Mouse (Mus musculus) left cerebral cortex, adult 9 months (tissue): ENCODE measurements around the gene Adgb.
"Not testable (repeated sequence)": the region's sequence is repeated elsewhere in the genome, so short reads cannot be mapped to it uniquely, and the experiment has no call there.

Experiments used
- DNase-seq, 2 experiments: peaks; one replicate each; pipeline ENCODE4 v3.0.0; 2022; ENCODE audit warnings: low spot score in 2 of 2

Adgb gene

GRCm38 (mm10) chr10:10471961-10472610, at the start of gene Adgb:
Gene Adgb (minus strand): TSS chr10:10472326.
- DNase-seq = peak; percentile 7 to 52

GRCm38 (mm10) chr10:10480139-10480538, 8.0 kb upstream of the Adgb start:
- DNase-seq = no peak

- DNase-seq = not testable (repeated sequence)
Measured at GRCm38 (mm10) chr10:10477429-10477828, 5.3 kb upstream of the Adgb start.

- DNase-seq = no peak
Measured at GRCm38 (mm10) chr10:10476956-10477355, 4.8 kb upstream of the Adgb start.

- no peak for DNase-seq
Measured at GRCm38 (mm10) chr10:10476549-10476948, 4.4 kb upstream of the Adgb start.

- no peak for DNase-seq
Measured at GRCm38 (mm10) chr10:10468699-10469547, 3.2 kb downstream of the Adgb start.

DNA sequence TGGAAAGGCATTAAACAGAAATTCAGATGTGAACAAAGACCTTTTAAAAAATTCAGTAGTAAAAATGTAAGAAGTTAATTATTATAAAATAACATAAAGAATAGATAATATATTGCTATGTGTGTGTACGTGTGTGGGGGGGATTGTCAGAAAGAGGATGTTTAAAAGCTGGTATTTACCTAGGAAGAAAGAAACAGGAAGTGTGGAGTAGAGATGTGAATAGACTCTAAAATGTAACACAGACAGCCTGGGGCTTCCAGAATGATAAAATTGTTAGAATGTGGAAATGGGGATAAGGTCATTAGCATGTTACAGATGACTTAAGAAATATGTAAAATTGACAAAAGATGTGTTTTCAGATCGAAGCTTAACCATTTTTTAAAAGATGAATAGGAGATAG, 12.0 kb downstream of the Adgb start:
- no peak for DNase-seq

DNA sequence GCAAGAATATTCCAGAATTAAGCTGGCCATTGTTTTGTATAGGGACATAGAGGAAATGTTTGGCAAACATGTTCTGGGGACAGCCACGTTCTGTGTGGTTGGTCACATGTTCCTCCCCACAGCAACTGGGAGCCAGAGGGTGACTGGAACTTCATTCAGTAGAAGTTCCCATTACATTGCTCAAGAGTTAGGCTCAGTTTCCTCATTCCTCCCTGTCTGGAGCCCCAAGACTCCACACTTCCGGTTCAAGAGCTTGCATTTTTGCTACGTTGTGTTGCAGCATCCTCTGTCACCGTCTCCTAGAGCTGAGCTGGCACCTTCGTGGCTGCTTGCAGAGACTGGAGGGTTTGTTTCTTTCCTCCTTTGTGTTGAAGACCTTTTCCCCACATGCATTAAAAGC, 15.1 kb downstream of the Adgb start:
- peak in 1 of 2 experiments; percentile 17 for DNase-seq

DNA sequence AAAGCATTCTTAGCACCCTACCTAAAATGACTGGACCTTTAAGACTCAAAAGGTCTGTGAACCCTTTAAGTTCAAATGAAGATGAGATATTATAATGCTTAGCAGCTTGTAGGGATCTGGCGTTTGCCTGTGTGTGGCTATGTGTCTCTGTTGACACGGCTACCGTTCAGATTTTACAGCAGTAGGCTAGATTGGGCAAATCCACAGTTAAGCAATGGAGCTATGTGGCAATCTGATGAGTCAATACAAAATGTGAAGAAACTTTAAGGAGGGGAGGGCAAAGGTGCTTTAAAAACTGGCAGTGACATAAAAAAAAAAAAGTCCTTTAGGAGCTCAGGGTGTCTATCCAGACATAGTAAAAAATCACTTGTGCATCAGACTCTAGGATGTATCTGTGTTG, 23.1 kb downstream of the Adgb start:
- no peak for DNase-seq

DNA sequence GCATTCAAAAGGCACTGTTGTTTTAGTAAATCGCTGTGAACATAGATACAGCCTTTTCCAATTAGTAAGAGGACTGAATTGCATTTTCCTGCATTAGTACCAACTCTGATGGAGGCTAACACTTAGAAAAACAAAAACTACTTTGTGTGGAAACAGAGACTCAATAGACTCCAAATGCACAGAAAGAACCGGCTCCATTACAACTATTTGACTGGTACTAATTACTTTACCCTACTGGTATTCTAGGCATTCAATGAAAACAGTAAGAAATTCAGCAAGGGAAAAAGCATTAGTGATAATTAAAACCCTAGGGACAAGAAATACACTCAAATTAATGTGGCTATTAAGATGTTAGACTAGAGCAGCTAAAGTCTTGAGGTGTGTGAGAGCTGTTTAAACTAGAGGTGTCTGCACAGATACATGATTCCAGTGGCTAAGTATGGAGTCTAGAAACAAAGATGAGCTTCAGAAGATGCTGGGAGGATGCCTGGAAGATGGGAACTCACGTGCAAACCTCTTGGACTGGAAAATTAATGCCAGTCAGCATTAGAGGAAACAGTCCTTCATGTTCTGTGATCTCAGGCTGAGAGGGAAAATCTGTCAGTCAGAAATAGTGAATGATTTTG, 27.2 kb downstream of the Adgb start:
- no peak for DNase-seq

- no peak for DNase-seq
Measured at GRCm38 (mm10) chr10:10443558-10443957, 28.6 kb downstream of the Adgb start.

- no peak for DNase-seq
Measured at GRCm38 (mm10) chr10:10435014-10435413, 37.1 kb downstream of the Adgb start.

DNA sequence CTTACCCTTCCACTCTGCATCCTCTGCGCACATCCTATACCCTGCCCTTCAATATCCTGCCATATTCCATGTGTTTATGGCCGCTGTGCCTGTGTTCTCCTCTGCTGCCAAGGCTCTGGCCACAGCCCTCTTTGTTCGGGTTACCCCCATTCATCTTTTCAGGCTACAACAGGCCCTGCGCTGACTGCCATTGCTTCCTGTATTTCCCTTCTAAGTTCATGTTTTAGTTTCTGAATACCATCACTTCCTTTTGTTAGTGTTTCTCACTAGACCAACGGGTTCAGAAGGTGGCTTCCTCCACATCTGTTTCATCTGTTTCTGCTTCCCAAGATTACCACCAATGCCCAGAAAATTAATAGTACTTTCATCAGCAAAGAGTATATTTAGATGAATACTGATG, 42.5 kb downstream of the Adgb start:
- no peak for DNase-seq

GRCm38 (mm10) chr10:10429032-10429431, 43.1 kb downstream of the Adgb start:
- no peak for DNase-seq

GRCm38 (mm10) chr10:10424383-10424782, 47.7 kb downstream of the Adgb start:
- no peak for DNase-seq

- DNase-seq = no peak
Measured at GRCm38 (mm10) chr10:10411046-10411445, 61.1 kb downstream of the Adgb start.

- DNase-seq = peak; percentile 7 to 38
Measured at GRCm38 (mm10) chr10:10408166-10408565, 64.0 kb downstream of the Adgb start.

DNA sequence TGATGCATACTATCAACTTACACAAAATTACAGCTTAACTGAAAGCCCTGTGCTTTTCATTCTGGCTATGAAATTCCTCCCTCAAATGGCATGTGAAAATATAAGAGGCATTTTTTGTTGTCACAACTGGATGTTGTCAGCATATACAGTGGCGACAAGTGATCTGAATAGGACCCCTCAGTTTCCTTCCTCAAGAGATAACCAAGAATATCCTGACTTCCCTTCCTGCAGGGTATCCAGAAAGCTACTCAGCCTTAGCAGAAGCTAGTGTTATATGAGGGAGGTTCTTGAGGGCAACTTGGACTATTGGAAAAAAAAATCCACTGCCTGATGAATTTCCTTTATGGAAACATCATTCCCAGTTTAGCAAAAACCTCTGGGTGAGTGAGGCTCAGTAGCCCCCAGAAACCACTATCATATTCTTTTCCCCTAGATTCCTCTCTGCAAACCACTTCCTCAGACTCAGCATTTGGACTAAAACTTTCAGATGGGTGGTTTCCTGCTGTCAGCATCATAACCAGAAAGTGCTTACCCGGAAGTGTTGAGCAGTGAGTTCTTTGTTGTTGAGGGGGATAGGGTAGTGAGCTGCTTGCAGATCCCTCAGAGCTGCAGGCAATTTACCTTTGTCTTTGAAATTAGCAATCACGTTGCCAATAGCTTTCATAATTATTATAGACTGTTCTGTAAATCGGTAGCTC, 76.2 kb downstream of the Adgb start:
- no peak for DNase-seq

GRCm38 (mm10) chr10:10374629-10375028, 97.5 kb downstream of the Adgb start:
- no peak for DNase-seq

DNA sequence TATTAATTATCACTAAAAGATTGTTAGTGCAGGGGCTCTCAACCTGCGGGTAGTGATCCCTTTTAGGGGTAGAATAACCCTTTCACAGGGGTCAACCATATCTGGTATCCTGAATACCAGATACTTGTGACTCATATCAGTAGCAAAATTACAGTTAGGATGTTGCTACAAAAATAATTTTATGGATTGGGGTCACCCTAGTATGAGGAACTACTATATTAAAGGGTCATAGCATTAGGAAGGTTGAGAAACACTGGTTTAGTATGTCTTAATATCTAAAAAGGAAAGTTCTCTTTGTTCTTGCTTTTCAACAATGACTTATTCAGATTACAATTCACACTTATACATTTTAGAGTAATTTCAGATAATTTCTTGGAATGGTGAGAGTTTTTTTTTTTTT, 108.1 kb downstream of the Adgb start:
- no peak for DNase-seq

GRCm38 (mm10) chr10:10355605-10356227, 116.4 kb downstream of the Adgb start:
- DNase-seq = peak; percentile 10 to 28

DNA sequence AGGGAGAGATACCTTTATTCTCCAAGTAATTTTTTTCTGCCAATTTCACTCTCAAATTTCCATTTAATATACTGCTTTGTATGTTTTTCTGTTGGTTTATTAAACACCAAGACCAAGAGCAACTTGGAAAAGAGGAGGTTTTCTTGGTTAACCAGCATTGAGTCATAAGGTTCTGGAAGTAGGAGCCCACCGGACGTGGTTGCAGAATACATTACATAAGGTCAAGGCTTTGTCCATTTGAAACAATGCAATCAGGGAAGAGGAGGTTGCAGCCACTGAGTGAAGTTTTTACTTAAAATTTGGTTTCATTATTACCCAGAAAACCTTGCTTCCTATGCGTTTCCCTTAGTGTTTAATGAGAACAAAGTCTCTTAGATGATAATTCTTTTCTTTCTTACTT, 119.9 kb downstream of the Adgb start:
- no peak for DNase-seq
